Mouse (Mus musculus): ENCODE data around the gene Adss. TPM values are rescaled to one million over a fixed set of nuclear protein-coding genes. Genes with fewer than 3 reads are reported as not detected.

Gene Adss
- polyA plus RNA-seq, 1 experiment from 2014 or later: 26.2 TPM

- H3K36me3 ChIP-seq (ENCODE audit: control insufficient read depth, insufficient read depth): no peaks in the 10 kb centered on the region
- H3K27ac ChIP-seq (ENCODE audit: low read depth, low read length): no peak overlapping the region
- H3K4me1 ChIP-seq (replicated peaks; ENCODE audit: control insufficient read depth, insufficient read depth, low read length): no peaks in the 10 kb centered on the region
- no peak for ATAC-seq
- H3K9me3 ChIP-seq (ENCODE audit: control insufficient read depth): no peaks in the 10 kb centered on the region
- no peak for TF ChIP-seq CTCF (IDR thresholded peaks at IDR 0.05; ENCODE audit: low read depth)
- no peak overlapping the region for H3K4me3 ChIP-seq (ENCODE audit: low read depth, low read length)
- WGBS: 65% methylated on average over 11 of the region's 11 CpGs
- no peak overlapping the region for H3K4me2 ChIP-seq (replicated peaks; ENCODE audit: low read depth)
- no peak overlapping the region for H3K9ac ChIP-seq (ENCODE audit: low read depth, low read length)
- no peaks in the 10 kb centered on the region for H3K27me3 ChIP-seq (replicated peaks; ENCODE audit: control insufficient read depth, insufficient read depth, low read length)
Observed at GRCm38 (mm10) chr1:177718340-177719028, 77.8 kb downstream of the Adss start.

- Histone ChIP-seq H3K27ac (ENCODE audit: low read depth, low read length) (no peak overlapping the region), H3K4me3 (ENCODE audit: low read depth, low read length) (no peak overlapping the region), H3K9me3 (ENCODE audit: control insufficient read depth) (no peaks in the 10 kb centered on the region), H3K9ac (ENCODE audit: low read depth, low read length) (no peak overlapping the region), H3K27me3 (replicated peaks; ENCODE audit: control insufficient read depth, insufficient read depth, low read length) (no peaks in the 10 kb centered on the region), H3K4me1 (replicated peaks; ENCODE audit: control insufficient read depth, insufficient read depth, low read length) (no peaks in the 10 kb centered on the region), H3K4me2 (replicated peaks; ENCODE audit: low read depth) (no peak overlapping the region), H3K36me3 (ENCODE audit: control insufficient read depth, insufficient read depth) (no peaks in the 10 kb centered on the region)
- WGBS: 68% methylated on average over 7 of the region's 7 CpGs
- TF ChIP-seq CTCF (IDR thresholded peaks at IDR 0.05; ENCODE audit: low read depth): no peak
- ATAC-seq: peak; percentile 43; the same call in 1 of the 2 replicates
Observed at GRCm38 (mm10) chr1:177717057-177717835, 79.1 kb downstream of the Adss start.

GRCm38 (mm10) chr1:177716448-177716847 lies 79.9 kb downstream of the Adss start:
- TF ChIP-seq CTCF (IDR thresholded peaks at IDR 0.05; ENCODE audit: low read depth): no peak
- no peak for ATAC-seq
- Histone ChIP-seq H3K4me2 (replicated peaks; ENCODE audit: low read depth) (no peak overlapping the region), H3K27ac (ENCODE audit: low read depth, low read length) (no peak overlapping the region), H3K9me3 (ENCODE audit: control insufficient read depth) (no peaks in the 10 kb centered on the region), H3K4me3 (ENCODE audit: low read depth, low read length) (no peak overlapping the region), H3K9ac (ENCODE audit: low read depth, low read length) (no peak overlapping the region), H3K27me3 (replicated peaks; ENCODE audit: control insufficient read depth, insufficient read depth, low read length) (no peaks in the 10 kb centered on the region), H3K4me1 (replicated peaks; ENCODE audit: control insufficient read depth, insufficient read depth, low read length) (no peaks in the 10 kb centered on the region), H3K36me3 (ENCODE audit: control insufficient read depth, insufficient read depth) (no peaks in the 10 kb centered on the region)
- 83% methylated on average over 3 of the region's 3 CpGs for WGBS

- Histone ChIP-seq H3K4me1 (replicated peaks; ENCODE audit: control insufficient read depth, insufficient read depth, low read length) (no peaks in the 10 kb centered on the region), H3K4me3 (ENCODE audit: low read depth, low read length) (no peak overlapping the region), H3K9ac (ENCODE audit: low read depth, low read length) (no peak overlapping the region), H3K36me3 (ENCODE audit: control insufficient read depth, insufficient read depth) (no peaks in the 10 kb centered on the region), H3K27me3 (replicated peaks; ENCODE audit: control insufficient read depth, insufficient read depth, low read length) (no peaks in the 10 kb centered on the region), H3K9me3 (ENCODE audit: control insufficient read depth) (0 out of 2 replicates have a peak, but pooled peaks cover 3% of the 10 kb centered on the region), H3K4me2 (replicated peaks; ENCODE audit: low read depth) (no peak overlapping the region), H3K27ac (ENCODE audit: low read depth, low read length) (no peak overlapping the region)
- 52% methylated on average over 5 of the region's 5 CpGs for WGBS
- ATAC-seq: no peak
- no peak for TF ChIP-seq CTCF (IDR thresholded peaks at IDR 0.05; ENCODE audit: low read depth)
Observed at GRCm38 (mm10) chr1:177714397-177715012, 81.8 kb downstream of the Adss start.

- Histone ChIP-seq H3K9me3 (ENCODE audit: control insufficient read depth) (0 out of 2 replicates have a peak, but pooled peaks cover 3% of the 10 kb centered on the region), H3K36me3 (ENCODE audit: control insufficient read depth, insufficient read depth) (no peaks in the 10 kb centered on the region), H3K27me3 (replicated peaks; ENCODE audit: control insufficient read depth, insufficient read depth, low read length) (no peaks in the 10 kb centered on the region), H3K4me2 (replicated peaks; ENCODE audit: low read depth) (no peak overlapping the region), H3K9ac (ENCODE audit: low read depth, low read length) (no peak overlapping the region), H3K27ac (ENCODE audit: low read depth, low read length) (no peak overlapping the region), H3K4me1 (replicated peaks; ENCODE audit: control insufficient read depth, insufficient read depth, low read length) (no peaks in the 10 kb centered on the region), H3K4me3 (ENCODE audit: low read depth, low read length) (no peak overlapping the region)
- 45% methylated on average over 3 of the region's 3 CpGs for WGBS
- TF ChIP-seq CTCF (IDR thresholded peaks at IDR 0.05; ENCODE audit: low read depth): no peak
- no peak for ATAC-seq
Observed at GRCm38 (mm10) chr1:177713635-177714396, 82.5 kb downstream of the Adss start.

Other genes starting within 250 kb of the Adss start
- gene 1700016C15Rik, start 66.7 kb downstream of the Adss start, polyA plus RNA-seq (2015; fragmentation: Nextera tagmentation; extraction: Ambion mirVana): 11.6 and 13.6 TPM in 2 replicates
- 0.17 and 0.18 TPM in 2 replicates for gene Catspere2, start 186.9 kb upstream of the Adss start, polyA plus RNA-seq (2015; fragmentation: Nextera tagmentation; extraction: Ambion mirVana)